Mouse (Mus musculus) limb, embryonic 11.5 days (tissue): Measurements from ENCODE around the gene Exo1. TPM values are rescaled to one million over a fixed set of nuclear protein-coding genes. Genes with fewer than 3 reads are reported as not detected.

ENCODE experiments used
- ATAC-seq: fragments of 200-750 bp; cut with Nextera tagmentation; 2 replicates; pipeline ENCODE4 v1.8.0; 2017; ENCODE audit warnings: low read depth; ENCODE audit not compliant: insufficient number of reproducible peaks, low FRiP score, low TSS enrichment
- DNase-seq: peaks from one replicate; pipeline ENCODE4 v3.0.0-alpha.2; 2015; ENCODE audit warnings: low spot score
- H3K27ac ChIP-seq: fragments of 300-500 bp; sonication (generic); replicated peaks from 2 replicates; pipeline ENCODE4 v1.5.1; 2014; ENCODE audit warnings: low read depth, mild to moderate bottlenecking, low read length
- H3K27me3 ChIP-seq: fragments of 300-500 bp; sonication (generic); 2 replicates; pipeline ENCODE4 v1.6.1; 2014; ENCODE audit warnings: mild to moderate bottlenecking, low read length, mixed read lengths; ENCODE audit not compliant: control insufficient read depth, insufficient read depth
- H3K36me3 ChIP-seq: fragments of 300-500 bp; sonication (generic); 2 replicates; pipeline ENCODE4 v1.6.1; 2014; ENCODE audit warnings: mild to moderate bottlenecking, low read length, moderate library complexity, mixed read lengths; ENCODE audit not compliant: control insufficient read depth, insufficient read depth
- H3K4me1 ChIP-seq: fragments of 300-500 bp; sonication (generic); 2 replicates; pipeline ENCODE4 v1.6.1; 2014; ENCODE audit warnings: low read length, mixed read lengths; ENCODE audit not compliant: control insufficient read depth, insufficient read depth
- H3K4me2 ChIP-seq: fragments of 300-500 bp; sonication (generic); 2 replicates; pipeline ENCODE4 v1.6.1; 2014; ENCODE audit warnings: low read depth, mild to moderate bottlenecking, moderate library complexity; ENCODE audit not compliant: severe bottlenecking
- H3K4me3 ChIP-seq: fragments of 300-500 bp; sonication (generic); 2 replicates; pipeline ENCODE4 v1.5.1; 2014; ENCODE audit warnings: low read depth, low read length
- H3K9ac ChIP-seq: fragments of 300-500 bp; sonication (generic); 2 replicates; pipeline ENCODE4 v1.6.1; 2014; ENCODE audit warnings: mild to moderate bottlenecking, low read length
- H3K9me3 ChIP-seq: fragments of 300-500 bp; sonication (generic); 2 replicates; pipeline ENCODE4 v1.6.1; 2016; ENCODE audit warnings: low read length; ENCODE audit not compliant: control insufficient read depth
- WGBS: fragments of 180-500 bp; shearing (Covaris S2); extraction: QIAGEN DNeasy Blood & Tissue Kit; methylation state at CpG from one replicate; pipeline ENCODE4 v1.1.7; 2014; 5-methylcytosine and 5-hydroxymethylcytosine counted together
- polyA plus RNA-seq: library from polyadenylated mRNA; unstranded; fragments of >200 nt; fragmentation: Nextera tagmentation; extraction: Ambion mirVana; gene quantifications from 2 replicates; pipeline ENCODE4 v1.2.1, GENCODE M21; 2014

Exo1 gene
- polyA plus RNA-seq, 1 experiment from 2014 or later, result 163 TPM

- Histone ChIP-seq H3K4me3 (no peak overlapping the region), H3K4me2 (peak overlapping the region; percentile 27; the same call in 1 of the 2 replicates), H3K9me3 (no peaks in the 10 kb centered on the region), H3K27ac (no peak overlapping the region), H3K27me3 (no peaks in the 10 kb centered on the region), H3K9ac (peak overlapping the region; percentile 37; the same call in 1 of the 2 replicates), H3K4me1 (no peaks in the 10 kb centered on the region), H3K36me3 (no peaks in the 10 kb centered on the region)
- WGBS, result 14% methylated on average over 11 of the region's 11 CpGs
- peak; percentile 81 for ATAC-seq
- peak; percentile 79 for DNase-seq
These were observed 55.9 kb downstream of the Exo1 start for GRCm38 (mm10) chr1:175936282-175936737.

GRCm38 (mm10) chr1:175938731-175939130 lies 58.4 kb downstream of the Exo1 start:
- Histone ChIP-seq H3K9ac (no peak overlapping the region), H3K4me2 (no peak overlapping the region), H3K9me3 (no peaks in the 10 kb centered on the region), H3K4me3 (no peak overlapping the region), H3K36me3 (no peaks in the 10 kb centered on the region), H3K27me3 (no peaks in the 10 kb centered on the region), H3K27ac (no peak overlapping the region), H3K4me1 (no peaks in the 10 kb centered on the region)
- ATAC-seq, result no peak
- DNase-seq, result no peak
- 79% methylated on average over 3 of the region's 3 CpGs for WGBS

GRCm38 (mm10) chr1:175943168-175943567 lies 62.8 kb downstream of the Exo1 start:
- DNase-seq (no peak), ATAC-seq (no peak)
- Histone ChIP-seq H3K9ac (no peak overlapping the region), H3K36me3 (no peaks in the 10 kb centered on the region), H3K4me1 (no peaks in the 10 kb centered on the region), H3K27ac (no peak overlapping the region), H3K4me3 (no peak overlapping the region), H3K27me3 (no peaks in the 10 kb centered on the region), H3K9me3 (no peaks in the 10 kb centered on the region), H3K4me2 (no peak overlapping the region)
- 92% methylated on average over 7 of the region's 7 CpGs for WGBS

- no peak for DNase-seq
- Histone ChIP-seq H3K27ac (no peak overlapping the region), H3K4me3 (no peak overlapping the region), H3K4me2 (no peak overlapping the region), H3K9ac (no peak overlapping the region), H3K9me3 (no peaks in the 10 kb centered on the region), H3K27me3 (no peaks in the 10 kb centered on the region), H3K4me1 (peaks cover 5% of the 10 kb centered on the region; the same call in 1 of the 2 replicates), H3K36me3 (no peaks in the 10 kb centered on the region)
- 77% methylated on average over 4 of the region's 4 CpGs for WGBS
- ATAC-seq, result no peak
These were observed 66.4 kb downstream of the Exo1 start for GRCm38 (mm10) chr1:175946718-175947315.

GRCm38 (mm10) chr1:175950421-175950820 lies 70.0 kb downstream of the Exo1 start:
- Histone ChIP-seq H3K36me3 (no peaks in the 10 kb centered on the region), H3K4me2 (no peak overlapping the region), H3K27ac (no peak overlapping the region), H3K4me3 (no peak overlapping the region), H3K27me3 (no peaks in the 10 kb centered on the region), H3K9me3 (no peaks in the 10 kb centered on the region), H3K9ac (no peak overlapping the region), H3K4me1 (peaks cover 5% of the 10 kb centered on the region; the same call in 1 of the 2 replicates)
- 38% methylated on average over 3 of the region's 3 CpGs for WGBS
- ATAC-seq (peak; percentile 32; the same call in 1 of the 2 replicates), DNase-seq (no peak)

- no peak overlapping the region for H3K4me3 ChIP-seq
- H3K4me2 ChIP-seq, result no peak overlapping the region
- no peaks in the 10 kb centered on the region for H3K36me3 ChIP-seq
- H3K9me3 ChIP-seq, result no peaks in the 10 kb centered on the region
- no peak overlapping the region for H3K27ac ChIP-seq
- H3K9ac ChIP-seq, result no peak overlapping the region
- peaks cover 5% of the 10 kb centered on the region; the same call in 1 of the 2 replicates for H3K4me1 ChIP-seq
- ATAC-seq (no peak), DNase-seq (no peak)
- H3K27me3 ChIP-seq, result no peaks in the 10 kb centered on the region
- WGBS, result 80% methylated on average over 2 of the region's 2 CpGs
These were observed 70.5 kb downstream of the Exo1 start for GRCm38 (mm10) chr1:175950851-175951250.

- Histone ChIP-seq H3K9ac (no peak overlapping the region), H3K27me3 (no peaks in the 10 kb centered on the region), H3K4me1 (no peaks in the 10 kb centered on the region), H3K4me3 (no peak overlapping the region), H3K4me2 (no peak overlapping the region), H3K36me3 (no peaks in the 10 kb centered on the region), H3K9me3 (no peaks in the 10 kb centered on the region), H3K27ac (no peak overlapping the region)
- ATAC-seq, result no peak
- 89% methylated on average over 2 of the region's 2 CpGs for WGBS
- no peak for DNase-seq
These were observed 81.4 kb downstream of the Exo1 start for GRCm38 (mm10) chr1:175961786-175962185.
